In the genomic region with DNA sequence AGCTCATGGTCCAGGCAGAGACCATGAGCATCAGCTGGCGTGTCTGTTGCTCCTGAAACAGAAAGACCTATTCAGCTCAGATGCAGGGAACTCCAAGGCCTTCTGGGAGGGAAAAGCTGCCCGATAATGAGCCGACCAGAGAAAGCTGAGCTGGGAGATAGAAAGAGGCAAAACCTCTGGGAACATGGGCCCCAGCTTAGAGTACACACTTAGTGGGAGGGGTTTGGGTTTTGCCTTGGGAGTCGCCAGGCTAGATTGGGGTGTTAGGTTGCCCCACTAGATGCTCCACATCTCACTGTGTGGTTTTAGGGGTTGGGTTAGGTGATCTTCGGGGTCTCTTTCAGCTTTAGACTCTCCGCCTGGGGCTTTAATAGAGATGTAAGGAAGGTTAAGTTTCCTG, we compare ENCODE assay signal across 28 mouse cellular contexts. TPM values are rescaled to one million over a fixed set of nuclear protein-coding genes. Genes with fewer than 3 reads are reported as not detected.
DNase-seq lines count a peak whose midpoint lies in the region; ATAC-seq and TF ChIP-seq lines count a peak whose summit lies in the region.
"Had no signal": no experiment of that assay in that cellular context is flagged by ENCODE, and none has a peak within 500 bp of the region (broad histone marks: within the 10 kb centered on the region; RNA-seq: fewer than 3 reads in every experiment).

No protein-coding gene starts in this region.

- no peak for ATAC-seq in hindbrain, embryonic 12.5 days (ENCODE audit: low FRiP score)
- ATAC-seq in hindbrain, embryonic 14.5 days (ENCODE audit: low FRiP score): no peak
- no peak for ATAC-seq in stomach, embryonic 14.5 days (ENCODE audit: insufficient number of reproducible peaks, insufficient read depth, low FRiP score, low read depth)
- ATAC-seq in stomach, postnatal 0 days (ENCODE audit: low FRiP score, low TSS enrichment): no peak
- ATAC-seq in limb, embryonic 12.5 days (ENCODE audit: insufficient number of reproducible peaks, insufficient read depth, low FRiP score, low TSS enrichment, low read depth): no peak
- ATAC-seq: CD4-positive, CD25-positive, alpha-beta regulatory T cell, adult 4 months; forebrain, embryonic 15.5 days; lung, postnatal 0 days had no signal

- H3K36me3 ChIP-seq in hindbrain, embryonic 12.5 days: no peaks in the 10 kb centered on the region
- no peaks in the 10 kb centered on the region for H3K36me3 ChIP-seq in hindbrain, embryonic 14.5 days (replicated peaks; ENCODE audit: control insufficient read depth, insufficient read depth)
- no peaks in the 10 kb centered on the region for H3K36me3 ChIP-seq in stomach, embryonic 14.5 days (ENCODE audit: control insufficient read depth, insufficient read depth, low read length)
- no peaks in the 10 kb centered on the region for H3K36me3 ChIP-seq in stomach, postnatal 0 days (ENCODE audit: control insufficient read depth, insufficient read depth, low read length)
- no peaks in the 10 kb centered on the region for H3K36me3 ChIP-seq in limb, embryonic 12.5 days
- H3K36me3 ChIP-seq: forebrain, embryonic 15.5 days; heart, embryonic 13.5 days; liver, embryonic 13.5 days; midbrain, embryonic 12.5 days; stomach, embryonic 15.5 days had no signal

- no peak for TF ChIP-seq CTCF in stomach, postnatal 0 days (IDR thresholded peaks at IDR 0.05; ENCODE audit: low read depth)

- TF ChIP-seq EP300 in stomach, postnatal 0 days (optimal IDR thresholded peaks at IDR 0.05): no peak

- peaks cover 4% of the 10 kb centered on the region for H3K9me3 ChIP-seq in hindbrain, embryonic 12.5 days (replicated peaks)
- H3K9me3 ChIP-seq in hindbrain, embryonic 14.5 days (ENCODE audit: control insufficient read depth, low read length): no peaks in the 10 kb centered on the region
- H3K9me3 ChIP-seq in stomach, embryonic 14.5 days (ENCODE audit: control insufficient read depth, low read depth, low read length): 0 out of 2 replicates have a peak, but pooled peaks cover 2% of the 10 kb centered on the region
- H3K9me3 ChIP-seq in stomach, postnatal 0 days (ENCODE audit: control insufficient read depth, low read length): no peaks in the 10 kb centered on the region
- H3K9me3 ChIP-seq in limb, embryonic 12.5 days: peaks cover 19% of the 10 kb centered on the region
- H3K9me3 ChIP-seq: liver, embryonic 13.5 days; midbrain, embryonic 12.5 days; stomach, embryonic 15.5 days had no signal

- H3K4me2 ChIP-seq in hindbrain, embryonic 12.5 days (replicated peaks): no peak overlapping the region
- no peak overlapping the region for H3K4me2 ChIP-seq in hindbrain, embryonic 14.5 days (replicated peaks)
- H3K4me2 ChIP-seq in stomach, embryonic 14.5 days (replicated peaks; ENCODE audit: low read depth, low read length): no peak overlapping the region
- no peak overlapping the region for H3K4me2 ChIP-seq in stomach, postnatal 0 days (replicated peaks; ENCODE audit: low read depth)
- H3K4me2 ChIP-seq in limb, embryonic 12.5 days: 0 out of 2 replicates have a peak overlapping the region, but pooled peaks have one; percentile 2
- H3K4me2 ChIP-seq: forebrain, embryonic 15.5 days; heart, embryonic 13.5 days; liver, embryonic 13.5 days; midbrain, embryonic 12.5 days; stomach, embryonic 15.5 days had no signal

- 74% methylated on average over 6 of the region's 6 CpGs for WGBS in hindbrain, embryonic 12.5 days
- WGBS in hindbrain, embryonic 14.5 days: 73% methylated on average over 6 of the region's 6 CpGs
- 70% methylated on average over 6 of the region's 6 CpGs for WGBS in stomach, embryonic 14.5 days
- 79% methylated on average over 6 of the region's 6 CpGs for WGBS in stomach, postnatal 0 days
- 70% methylated on average over 6 of the region's 6 CpGs for WGBS in limb, embryonic 12.5 days

- DNase-seq in hindbrain, embryonic 14.5 days (ENCODE audit: low spot score): no peak
- DNase-seq in stomach, postnatal 0 days (ENCODE audit: low spot score): no peak
- DNase-seq in adrenal gland, postnatal 25 days: no peak
- no peak for DNase-seq in layer of hippocampus, adult 9-10 months (ENCODE audit: low spot score)
- DNase-seq: adrenal gland, postnatal 14 days; cerebellum, adult 11-12 months; cerebellum, adult 9-11 months; gastrocnemius, adult 2 months; heart, adult 2 months; heart, postnatal 14 days; kidney, adult 18-20 months; kidney, postnatal 36 days; left cerebral cortex, postnatal 4 days; liver, embryonic 13.5 days; lung, adult 18-20 months; lung, postnatal 4 days; thymus, postnatal 14 days had no signal

- H3K27ac ChIP-seq in hindbrain, embryonic 12.5 days: peak overlapping the region; percentile 9; the same call in 1 of the 2 replicates
- no peak overlapping the region for H3K27ac ChIP-seq in hindbrain, embryonic 14.5 days
- H3K27ac ChIP-seq in stomach, embryonic 14.5 days (ENCODE audit: low read length): 0 out of 2 replicates have a peak overlapping the region, but pooled peaks have one; percentile 15
- no peak overlapping the region for H3K27ac ChIP-seq in stomach, postnatal 0 days (replicated peaks)
- H3K27ac ChIP-seq in limb, embryonic 12.5 days: peak overlapping the region; percentile 82
- H3K27ac ChIP-seq: forebrain, embryonic 15.5 days; gastrocnemius, adult 2 months; heart, adult 2 months; heart, embryonic 13.5 days; layer of hippocampus, adult 2 months; liver, embryonic 13.5 days; midbrain, embryonic 12.5 days; stomach, embryonic 15.5 days had no signal

- no peaks in the 10 kb centered on the region for H3K27me3 ChIP-seq in hindbrain, embryonic 12.5 days
- no peaks in the 10 kb centered on the region for H3K27me3 ChIP-seq in hindbrain, embryonic 14.5 days (ENCODE audit: control insufficient read depth, insufficient read depth, low read length)
- no peaks in the 10 kb centered on the region for H3K27me3 ChIP-seq in stomach, embryonic 14.5 days (ENCODE audit: control insufficient read depth, insufficient read depth, low read length)
- H3K27me3 ChIP-seq in stomach, postnatal 0 days (ENCODE audit: control insufficient read depth, insufficient read depth, low read length): no peaks in the 10 kb centered on the region
- peaks cover 5% of the 10 kb centered on the region; the same call in 1 of the 2 replicates for H3K27me3 ChIP-seq in limb, embryonic 12.5 days
- H3K27me3 ChIP-seq: forebrain, embryonic 15.5 days; midbrain, embryonic 12.5 days; stomach, embryonic 15.5 days had no signal

- no peak overlapping the region for H3K9ac ChIP-seq in hindbrain, embryonic 12.5 days
- H3K9ac ChIP-seq in hindbrain, embryonic 14.5 days: no peak overlapping the region
- no peak overlapping the region for H3K9ac ChIP-seq in stomach, embryonic 14.5 days (replicated peaks; ENCODE audit: low read depth, low read length)
- H3K9ac ChIP-seq in stomach, postnatal 0 days (ENCODE audit: low read length): no peak overlapping the region
- no peak overlapping the region for H3K9ac ChIP-seq in limb, embryonic 12.5 days (replicated peaks)
- H3K9ac ChIP-seq: forebrain, embryonic 15.5 days; heart, embryonic 13.5 days; liver, embryonic 13.5 days; midbrain, embryonic 12.5 days; stomach, embryonic 15.5 days had no signal

- H3K4me1 ChIP-seq in hindbrain, embryonic 12.5 days: peaks cover 2% of the 10 kb centered on the region
- no peaks in the 10 kb centered on the region for H3K4me1 ChIP-seq in hindbrain, embryonic 14.5 days (replicated peaks; ENCODE audit: control insufficient read depth, insufficient read depth, low read length)
- no peaks in the 10 kb centered on the region for H3K4me1 ChIP-seq in stomach, embryonic 14.5 days (ENCODE audit: control insufficient read depth, insufficient read depth, low read length)
- H3K4me1 ChIP-seq in stomach, postnatal 0 days (replicated peaks; ENCODE audit: control insufficient read depth, insufficient read depth): no peaks in the 10 kb centered on the region
- H3K4me1 ChIP-seq in limb, embryonic 12.5 days (replicated peaks): peaks cover 24% of the 10 kb centered on the region
- H3K4me1 ChIP-seq: forebrain, embryonic 15.5 days; liver, embryonic 13.5 days; megakaryocyte, embryonic 14.5 days; midbrain, embryonic 12.5 days; stomach, embryonic 15.5 days had no signal

- no peak overlapping the region for H3K4me3 ChIP-seq in hindbrain, embryonic 12.5 days
- H3K4me3 ChIP-seq in hindbrain, embryonic 14.5 days (replicated peaks; ENCODE audit: low read length): no peak overlapping the region
- H3K4me3 ChIP-seq in stomach, embryonic 14.5 days (ENCODE audit: low read depth, low read length): no peak overlapping the region
- no peak overlapping the region for H3K4me3 ChIP-seq in stomach, postnatal 0 days (ENCODE audit: low read depth, low read length)
- H3K4me3 ChIP-seq in limb, embryonic 12.5 days (replicated peaks): no peak overlapping the region
- H3K4me3 ChIP-seq: forebrain, embryonic 15.5 days; gastrocnemius, adult 2 months; heart, adult 2 months; heart, embryonic 13.5 days; layer of hippocampus, adult 2 months; liver, embryonic 13.5 days; megakaryocyte, embryonic 14.5 days; midbrain, embryonic 12.5 days; stomach, embryonic 15.5 days had no signal

RNA-seq across cellular contexts. Expression of gene Pxylp1, which starts 30.6 kb away (rescaled TPM):
- polyA plus RNA-seq in hindbrain, embryonic 12.5 days (2016; fragmentation: Nextera tagmentation; extraction: Ambion mirVana): 56.9 and 59.9 TPM in 2 replicates
- 34.6 and 43.9 TPM in 2 replicates for polyA plus RNA-seq in hindbrain, embryonic 14.5 days (2014; fragmentation: Nextera tagmentation; extraction: Ambion mirVana)
- 36.8 and 37.7 TPM in 2 replicates for polyA plus RNA-seq in stomach, embryonic 14.5 days (2014; fragmentation: Nextera tagmentation; extraction: Ambion mirVana)
- 19.1 TPM in 2 replicates for polyA plus RNA-seq in stomach, postnatal 0 days (2015; fragmentation: Nextera tagmentation; extraction: Ambion mirVana)
- 21.4 and 22.8 TPM in 2 replicates for polyA plus RNA-seq in limb, embryonic 12.5 days (2016; fragmentation: Nextera tagmentation; extraction: Ambion mirVana)
- total RNA-seq in adrenal gland, postnatal 25 days (2021): 7.8 and 13.1 TPM in 2 replicates

Comparison
In these comparisons a context has a peak if more than half of its experiments do, and no peak if none do; other contexts are left out.
1. H3K27ac ChIP-seq: peak in hindbrain, embryonic 12.5 days (single experiment), stomach, embryonic 14.5 days (single experiment) and limb, embryonic 12.5 days (single experiment); none in hindbrain, embryonic 14.5 days (single experiment) and stomach, postnatal 0 days (single experiment).